Mouse (Mus musculus) embryonic fibroblast, embryonic 13.5 days (primary cell): Measurements from ENCODE around the gene Gpr157.

ENCODE experiments used
- CTCF ChIP-seq: IDR thresholded peaks from 2 replicates; pipeline ENCODE4 v1.5.1; 2011; ENCODE audit warnings: mild to moderate bottlenecking, control low read depth, low read length, moderate library complexity, borderline replicate concordance; ENCODE audit not compliant: insufficient read depth
- POLR2A ChIP-seq: IDR thresholded peaks from 2 replicates; pipeline ENCODE4 v1.6.1; 2011; ENCODE audit warnings: low read depth, mild to moderate bottlenecking, control low read depth, low read length, moderate library complexity

GRCm38 (mm10) chr4:150114505-150115061 lies 27.4 kb downstream of the Gpr157 start:
- no peak for TF ChIP-seq POLR2A
- TF ChIP-seq CTCF, result no peak
